Mouse (Mus musculus): ENCODE measurements around the gene Mef2b.
A peak's percentile ranks its signal among the peaks of the same experiment; 100 is the strongest.
"Not testable (repeated sequence)": the region's sequence is repeated elsewhere in the genome, so short reads cannot be mapped to it uniquely, and the experiment has no call there.

Mef2b gene

GRCm38 (mm10) chr8:70179082-70179481 is 39.6 kb downstream of the Mef2b start:
- no peak for DNase-seq (ENCODE audit: low spot score in 2 of 2)

- no peak for DNase-seq (ENCODE audit: low spot score in 2 of 2)
These were observed 41.8 kb downstream of the Mef2b start for GRCm38 (mm10) chr8:70181212-70181902.

- no peak for DNase-seq (ENCODE audit: low spot score in 2 of 2)
These were observed 42.4 kb downstream of the Mef2b start for GRCm38 (mm10) chr8:70181903-70182252.

- DNase-seq (ENCODE audit: low spot score in 2 of 2): no peak
These were observed 43.7 kb downstream of the Mef2b start for GRCm38 (mm10) chr8:70183194-70183593.

GRCm38 (mm10) chr8:70188707-70189106 is 49.2 kb downstream of the Mef2b start:
- no peak for DNase-seq (ENCODE audit: low spot score in 2 of 2)

- no peak for DNase-seq (ENCODE audit: low spot score in 2 of 2)
These were observed 53.7 kb downstream of the Mef2b start for GRCm38 (mm10) chr8:70193238-70193637.

- no peak for DNase-seq (ENCODE audit: low spot score in 2 of 2)
These were observed 54.7 kb downstream of the Mef2b start for GRCm38 (mm10) chr8:70194191-70194590.

GRCm38 (mm10) chr8:70195762-70196161 is 56.3 kb downstream of the Mef2b start:
- no peak for DNase-seq (ENCODE audit: low spot score in 2 of 2)

GRCm38 (mm10) chr8:70197603-70198002 is 58.1 kb downstream of the Mef2b start:
- no peak for DNase-seq (ENCODE audit: low spot score in 2 of 2)

GRCm38 (mm10) chr8:70200098-70200681 is 60.7 kb downstream of the Mef2b start:
- DNase-seq (ENCODE audit: low spot score in 2 of 2): no peak

- peak in 1 of 2 experiments; percentile 56 for DNase-seq (ENCODE audit: low spot score in 2 of 2)
These were observed 61.9 kb downstream of the Mef2b start for GRCm38 (mm10) chr8:70201417-70201816.

- no peak for DNase-seq (ENCODE audit: low spot score in 2 of 2)
These were observed 63.6 kb downstream of the Mef2b start for GRCm38 (mm10) chr8:70203072-70203471.

GRCm38 (mm10) chr8:70204757-70205156 is 65.2 kb downstream of the Mef2b start:
- DNase-seq (ENCODE audit: low spot score in 2 of 2): no peak

- no peak for DNase-seq (ENCODE audit: low spot score in 2 of 2)
These were observed 68.6 kb downstream of the Mef2b start for GRCm38 (mm10) chr8:70208130-70208529.

- DNase-seq (ENCODE audit: low spot score in 2 of 2): no peak
These were observed 71.0 kb downstream of the Mef2b start for GRCm38 (mm10) chr8:70210538-70210937.

- DNase-seq (ENCODE audit: low spot score in 2 of 2): no peak
These were observed 71.8 kb downstream of the Mef2b start for GRCm38 (mm10) chr8:70211275-70211674.

- DNase-seq (ENCODE audit: low spot score in 2 of 2): peak in 1 of 2 experiments; percentile 55
These were observed 72.2 kb downstream of the Mef2b start for GRCm38 (mm10) chr8:70211726-70212111.

- DNase-seq (ENCODE audit: low spot score in 2 of 2): peak; percentile 95 to 96
These were observed 72.9 kb downstream of the Mef2b start, which contains the start of gene Slc25a42 for GRCm38 (mm10) chr8:70212112-70213055. Gene Slc25a42, minus strand, starts transcription at chr8:70212305.

GRCm38 (mm10) chr8:70214411-70214810 is 74.9 kb downstream of the Mef2b start:
- no peak for DNase-seq (ENCODE audit: low spot score in 2 of 2)

GRCm38 (mm10) chr8:70215092-70215491 is 75.6 kb downstream of the Mef2b start:
- no peak for DNase-seq (ENCODE audit: low spot score in 2 of 2)

GRCm38 (mm10) chr8:70216161-70216560 is 76.7 kb downstream of the Mef2b start:
- not testable (repeated sequence) for DNase-seq (ENCODE audit: low spot score in 2 of 2)

- DNase-seq (ENCODE audit: low spot score in 2 of 2): no peak
These were observed 77.1 kb downstream of the Mef2b start for GRCm38 (mm10) chr8:70216566-70216965.

Measured in spleen, postnatal 4 days (tissue).